10 mouse cellular contexts compared by ENCODE assay signal in genomic region chr11:32287493-32287825, GRCm38 (mm10). TPM values are rescaled to one million over a fixed set of nuclear protein-coding genes. Genes with fewer than 3 reads are reported as not detected.
A peak's percentile ranks its signal among the peaks of the same experiment; 100 is the strongest.
DNase-seq lines count a peak whose midpoint lies in the region; ATAC-seq and TF ChIP-seq lines count a peak whose summit lies in the region.
"Had no signal": no experiment of that assay in that cellular context is flagged by ENCODE, and none has a peak within 500 bp of the region (broad histone marks: within the 10 kb centered on the region; RNA-seq: fewer than 3 reads in every experiment).

No protein-coding gene starts in this region.

- peaks cover 15% of the 10 kb centered on the region for H3K27me3 ChIP-seq in heart, embryonic 11.5 days (ENCODE audit: control insufficient read depth, insufficient read depth, low read length)
- peaks cover 6% of the 10 kb centered on the region for H3K27me3 ChIP-seq in neural tube, embryonic 13.5 days
- peaks cover 18% of the 10 kb centered on the region for H3K27me3 ChIP-seq in embryonic facial prominence, embryonic 10.5 days (replicated peaks; ENCODE audit: low read depth, poor library complexity, severe bottlenecking)
- H3K27me3 ChIP-seq in midbrain, postnatal 0 days (ENCODE audit: insufficient read depth, low read length), result no peaks in the 10 kb centered on the region

- ATAC-seq in heart, embryonic 11.5 days (replicated peaks; ENCODE audit: insufficient number of reproducible peaks, low FRiP score, low TSS enrichment), result no peak
- ATAC-seq in neural tube, embryonic 13.5 days (ENCODE audit: low read depth), result no peak
- ATAC-seq in midbrain, postnatal 0 days (ENCODE audit: low FRiP score), result no peak

- peak overlapping the region; percentile 54; the same call in 1 of the 2 replicates for H3K27ac ChIP-seq in heart, embryonic 11.5 days (ENCODE audit: low read depth, low read length)
- no peak overlapping the region for H3K27ac ChIP-seq in neural tube, embryonic 13.5 days (replicated peaks)
- H3K27ac ChIP-seq in embryonic facial prominence, embryonic 10.5 days (replicated peaks), result no peak overlapping the region
- no peak overlapping the region for H3K27ac ChIP-seq in midbrain, postnatal 0 days (ENCODE audit: low read depth, low read length)

- no peak for TF ChIP-seq CTCF in midbrain, postnatal 0 days (IDR thresholded peaks at IDR 0.05)

- peak overlapping the region; percentile 39 for H3K4me3 ChIP-seq in heart, embryonic 11.5 days (ENCODE audit: low read depth, low read length)
- no peak overlapping the region for H3K4me3 ChIP-seq in neural tube, embryonic 13.5 days
- 0 out of 2 replicates have a peak overlapping the region, but pooled peaks have one; percentile 13 for H3K4me3 ChIP-seq in embryonic facial prominence, embryonic 10.5 days
- H3K4me3 ChIP-seq in midbrain, postnatal 0 days (ENCODE audit: low read depth, low read length), result peak overlapping the region; percentile 27; the same call in 1 of the 2 replicates

- H3K4me2 ChIP-seq in heart, embryonic 11.5 days, result peak overlapping the region; percentile 52
- peak overlapping the region; percentile 54; the same call in 1 of the 2 replicates for H3K4me2 ChIP-seq in neural tube, embryonic 13.5 days
- H3K4me2 ChIP-seq in midbrain, postnatal 0 days (ENCODE audit: low read depth, low read length, poor library complexity, severe bottlenecking), result no peak overlapping the region

- no peaks in the 10 kb centered on the region for H3K4me1 ChIP-seq in heart, embryonic 11.5 days (ENCODE audit: control insufficient read depth, insufficient read depth, low read length)
- no peaks in the 10 kb centered on the region for H3K4me1 ChIP-seq in neural tube, embryonic 13.5 days (replicated peaks)
- H3K4me1 ChIP-seq in embryonic facial prominence, embryonic 10.5 days, result no peaks in the 10 kb centered on the region
- no peaks in the 10 kb centered on the region for H3K4me1 ChIP-seq in midbrain, postnatal 0 days (ENCODE audit: insufficient read depth, low read length)

- WGBS in heart, embryonic 11.5 days (ENCODE audit: insufficient replicate concordance), result 53% methylated on average over 9 of the region's 9 CpGs
- 69% methylated on average over 9 of the region's 9 CpGs for WGBS in neural tube, embryonic 13.5 days
- 68% methylated on average over 9 of the region's 9 CpGs for WGBS in embryonic facial prominence, embryonic 10.5 days
- 72% methylated on average over 9 of the region's 9 CpGs for WGBS in midbrain, postnatal 0 days

- H3K9ac ChIP-seq in heart, embryonic 11.5 days (ENCODE audit: low read depth, low read length), result peak overlapping the region; percentile 59
- H3K9ac ChIP-seq in neural tube, embryonic 13.5 days, result no peak overlapping the region
- no peak overlapping the region for H3K9ac ChIP-seq in midbrain, postnatal 0 days (replicated peaks; ENCODE audit: low read length, poor library complexity, severe bottlenecking)

- no peak for DNase-seq in heart, adult 8-10 months (ENCODE audit: low spot score)
- DNase-seq in neural tube, embryonic 10.5 days (ENCODE audit: extremely low spot score, low spot score), result no peak
- DNase-seq in embryonic facial prominence, embryonic 10.5 days (ENCODE audit: low spot score), result no peak
- no peak for DNase-seq in midbrain, postnatal 0 days (ENCODE audit: low spot score)
- no peak for DNase-seq in kidney, postnatal 25 days
- DNase-seq in kidney, adult 11 months, result no peak

- no peaks in the 10 kb centered on the region for H3K36me3 ChIP-seq in heart, embryonic 11.5 days (ENCODE audit: control insufficient read depth, insufficient read depth, low read length)
- H3K36me3 ChIP-seq in neural tube, embryonic 13.5 days, result no peaks in the 10 kb centered on the region
- H3K36me3 ChIP-seq in embryonic facial prominence, embryonic 10.5 days (replicated peaks), result no peaks in the 10 kb centered on the region
- H3K36me3 ChIP-seq in midbrain, postnatal 0 days (ENCODE audit: insufficient read depth, low read length), result no peaks in the 10 kb centered on the region

- no peaks in the 10 kb centered on the region for H3K9me3 ChIP-seq in heart, embryonic 11.5 days (replicated peaks; ENCODE audit: control insufficient read depth, low read length)
- H3K9me3 ChIP-seq in neural tube, embryonic 13.5 days, result no peaks in the 10 kb centered on the region
- no peaks in the 10 kb centered on the region for H3K9me3 ChIP-seq in embryonic facial prominence, embryonic 10.5 days
- H3K9me3 ChIP-seq in midbrain, postnatal 0 days (ENCODE audit: low read length), result no peaks in the 10 kb centered on the region

RNA-seq across cellular contexts. Expression of gene Hbq1b, which starts 0.7 kb away (rescaled TPM):
- 23.0 and 24.4 TPM in 2 replicates for polyA plus RNA-seq in heart, embryonic 11.5 days (2014; fragmentation: Nextera tagmentation; extraction: Ambion mirVana)
- total RNA-seq in heart, adult 8-10 months (2022), result 1 to 10 TPM in 1 of 4 experiments, under 1 TPM in 1, not detected in 2; 0.52 to 1.6 TPM
- 2.0 and 3.0 TPM in 2 replicates for polyA plus RNA-seq in neural tube, embryonic 13.5 days (2015; fragmentation: Nextera tagmentation; extraction: Ambion mirVana)
- polyA plus RNA-seq in embryonic facial prominence, embryonic 10.5 days (2016; fragmentation: Nextera tagmentation; extraction: Ambion mirVana), result 3.9 and 6.1 TPM in 2 replicates
- total RNA-seq in midbrain, postnatal 0 days (2014; rRNA removed), result 1.7 and 5.9 TPM in 2 replicates
- 1.9 and 3.1 TPM in 2 replicates for polyA plus RNA-seq in midbrain, postnatal 0 days (2015; fragmentation: Nextera tagmentation; extraction: Ambion mirVana)
- total RNA-seq: common myeloid progenitor, adult 5-6 weeks had no signal

RNA-seq across cellular contexts. Expression of gene Hba-a1, which starts 4.1 kb away (rescaled TPM):
- polyA plus RNA-seq in heart, embryonic 11.5 days (2014; fragmentation: Nextera tagmentation; extraction: Ambion mirVana), result 8,943 and 11,032 TPM in 2 replicates
- over 10,000 TPM in 1 of 4 experiments, 1,000 to 10,000 TPM in 3; 1,679 to 11,117 (median 2,615) TPM for total RNA-seq in heart, adult 8-10 months (2022)
- 2,421 and 2,557 TPM in 2 replicates for polyA plus RNA-seq in neural tube, embryonic 13.5 days (2015; fragmentation: Nextera tagmentation; extraction: Ambion mirVana)
- polyA plus RNA-seq in embryonic facial prominence, embryonic 10.5 days (2016; fragmentation: Nextera tagmentation; extraction: Ambion mirVana), result 1,672 and 2,000 TPM in 2 replicates
- total RNA-seq in midbrain, postnatal 0 days (2014; rRNA removed), result 562 and 930 TPM in 2 replicates
- polyA plus RNA-seq in midbrain, postnatal 0 days (2015; fragmentation: Nextera tagmentation; extraction: Ambion mirVana), result 470 and 497 TPM in 2 replicates

RNA-seq across cellular contexts. Expression of gene Hba-a2, which starts 8.8 kb away (rescaled TPM):
- polyA plus RNA-seq in heart, embryonic 11.5 days (2014; fragmentation: Nextera tagmentation; extraction: Ambion mirVana), result 18,841 and 22,217 TPM in 2 replicates
- 1,000 to 10,000 TPM; 1,411 to 8,978 (median 2,103) TPM for total RNA-seq in heart, adult 8-10 months (2022)
- polyA plus RNA-seq in neural tube, embryonic 13.5 days (2015; fragmentation: Nextera tagmentation; extraction: Ambion mirVana), result 5,548 and 5,687 TPM in 2 replicates
- polyA plus RNA-seq in embryonic facial prominence, embryonic 10.5 days (2016; fragmentation: Nextera tagmentation; extraction: Ambion mirVana), result 3,087 and 3,755 TPM in 2 replicates
- 1,333 and 2,070 TPM in 2 replicates for total RNA-seq in midbrain, postnatal 0 days (2014; rRNA removed)
- 1,100 and 1,214 TPM in 2 replicates for polyA plus RNA-seq in midbrain, postnatal 0 days (2015; fragmentation: Nextera tagmentation; extraction: Ambion mirVana)

RNA-seq across cellular contexts. Expression of gene Hba-x, which starts 11.3 kb away (rescaled TPM):
- polyA plus RNA-seq in heart, embryonic 11.5 days (2014; fragmentation: Nextera tagmentation; extraction: Ambion mirVana), result 9,744 and 12,458 TPM in 2 replicates
- total RNA-seq in heart, adult 8-10 months (2022), result not detected
- 319 and 454 TPM in 2 replicates for polyA plus RNA-seq in neural tube, embryonic 13.5 days (2015; fragmentation: Nextera tagmentation; extraction: Ambion mirVana)
- polyA plus RNA-seq in embryonic facial prominence, embryonic 10.5 days (2016; fragmentation: Nextera tagmentation; extraction: Ambion mirVana), result 2,457 and 2,745 TPM in 2 replicates
- total RNA-seq in midbrain, postnatal 0 days (2014; rRNA removed), result 0.38 TPM in 1 of 2 replicates, not detected in the other
- 0.49 TPM in 1 of 2 replicates, not detected in the other for polyA plus RNA-seq in midbrain, postnatal 0 days (2015; fragmentation: Nextera tagmentation; extraction: Ambion mirVana)
- total RNA-seq: common myeloid progenitor, adult 5-6 weeks had no signal
- polyA plus RNA-seq: gonadal fat pad, adult 2 months had no signal

RNA-seq across cellular contexts. Expression of gene Hbq1a, which starts 12.4 kb away (rescaled TPM):
- polyA plus RNA-seq in heart, embryonic 11.5 days (2014; fragmentation: Nextera tagmentation; extraction: Ambion mirVana), result 0.64 and 1.2 TPM in 2 replicates
- total RNA-seq in heart, adult 8-10 months (2022), result under 1 TPM in 1 of 4 experiments, not detected in 3; 0.83 TPM
- 1.4 and 1.8 TPM in 2 replicates for polyA plus RNA-seq in neural tube, embryonic 13.5 days (2015; fragmentation: Nextera tagmentation; extraction: Ambion mirVana)
- not detected in 2 replicates for polyA plus RNA-seq in embryonic facial prominence, embryonic 10.5 days (2016; fragmentation: Nextera tagmentation; extraction: Ambion mirVana)
- 3.2 and 3.6 TPM in 2 replicates for total RNA-seq in midbrain, postnatal 0 days (2014; rRNA removed)
- polyA plus RNA-seq in midbrain, postnatal 0 days (2015; fragmentation: Nextera tagmentation; extraction: Ambion mirVana), result 2.7 and 2.8 TPM in 2 replicates
- total RNA-seq: common myeloid progenitor, adult 5-6 weeks had no signal
